In the genomic region with DNA sequence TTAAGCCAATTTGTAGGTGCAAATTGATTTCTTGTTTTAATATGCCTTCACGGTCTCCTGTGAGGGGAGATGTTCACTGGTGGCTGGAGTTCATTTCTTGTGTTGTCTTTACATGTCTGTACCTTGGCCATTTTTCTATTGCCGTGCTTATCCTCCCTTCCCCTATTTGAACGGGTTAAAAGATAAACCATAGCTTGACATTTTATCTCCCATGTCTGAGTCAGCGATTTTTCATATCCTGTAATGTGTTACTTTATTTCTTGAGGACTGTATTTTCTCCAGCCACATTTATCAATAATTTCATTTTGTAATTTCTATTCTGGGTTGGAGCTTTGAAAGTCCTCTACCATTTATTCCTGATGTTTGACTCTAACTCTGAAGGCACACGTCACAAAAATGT, we compare ENCODE assay signal across 25 mouse cellular contexts.
"Had no signal": no experiment of that assay in that cellular context is flagged by ENCODE, and none has a peak within 500 bp of the region (broad histone marks: within the 10 kb centered on the region; RNA-seq: fewer than 3 reads in every experiment).

No protein-coding gene starts in this region.

- H3K4me3 ChIP-seq: embryonic facial prominence, embryonic 10.5 days; embryonic facial prominence, embryonic 12.5 days; embryonic facial prominence, embryonic 13.5 days; embryonic facial prominence, embryonic 15.5 days; erythroblast, embryonic 14.5 days; forebrain, embryonic 10.5 days; forebrain, embryonic 12.5 days; forebrain, embryonic 13.5 days; forebrain, embryonic 15.5 days; gastrocnemius, adult 2 months; heart, adult 2 months had no signal

- H3K27me3 ChIP-seq: embryonic facial prominence, embryonic 12.5 days; embryonic facial prominence, embryonic 13.5 days; embryonic facial prominence, embryonic 15.5 days; forebrain, embryonic 12.5 days; forebrain, embryonic 13.5 days; forebrain, embryonic 15.5 days had no signal

- DNase-seq: cerebellum, adult 9-11 months; cerebellum, postnatal 10 days; cerebellum, postnatal 14 days; cerebellum, postnatal 25 days; cerebellum, postnatal 36 days; embryo, embryonic 11 days; forebrain, postnatal 0 days; gastrocnemius, adult 2 months; gastrocnemius, postnatal 10 days; gastrocnemius, postnatal 14 days; gastrocnemius, postnatal 25 days; gastrocnemius, postnatal 36 days; heart, adult 18-20 months; heart, adult 2 months had no signal

- H3K36me3 ChIP-seq: embryonic facial prominence, embryonic 10.5 days; embryonic facial prominence, embryonic 12.5 days; embryonic facial prominence, embryonic 13.5 days; embryonic facial prominence, embryonic 15.5 days; forebrain, embryonic 10.5 days; forebrain, embryonic 12.5 days; forebrain, embryonic 15.5 days had no signal

- ATAC-seq: forebrain, embryonic 13.5 days; forebrain, embryonic 14.5 days; forebrain, embryonic 15.5 days; forebrain, embryonic 16.5 days; forebrain, postnatal 0 days had no signal

- H3K4me2 ChIP-seq: embryonic facial prominence, embryonic 12.5 days; embryonic facial prominence, embryonic 13.5 days; embryonic facial prominence, embryonic 15.5 days; forebrain, embryonic 12.5 days; forebrain, embryonic 13.5 days; forebrain, embryonic 15.5 days had no signal

- H3K27ac ChIP-seq: embryonic facial prominence, embryonic 10.5 days; embryonic facial prominence, embryonic 12.5 days; embryonic facial prominence, embryonic 13.5 days; embryonic facial prominence, embryonic 15.5 days; forebrain, embryonic 10.5 days; forebrain, embryonic 12.5 days; forebrain, embryonic 13.5 days; forebrain, embryonic 15.5 days; gastrocnemius, adult 2 months; heart, adult 2 months had no signal

- H3K9me3 ChIP-seq: embryonic facial prominence, embryonic 10.5 days; embryonic facial prominence, embryonic 12.5 days; embryonic facial prominence, embryonic 13.5 days; embryonic facial prominence, embryonic 15.5 days; forebrain, embryonic 10.5 days; forebrain, embryonic 12.5 days; forebrain, embryonic 13.5 days; forebrain, embryonic 15.5 days had no signal

- H3K9ac ChIP-seq: embryonic facial prominence, embryonic 12.5 days; embryonic facial prominence, embryonic 13.5 days; embryonic facial prominence, embryonic 15.5 days; forebrain, embryonic 12.5 days; forebrain, embryonic 13.5 days; forebrain, embryonic 15.5 days; forebrain, postnatal 0 days had no signal

- H3K4me1 ChIP-seq: embryonic facial prominence, embryonic 10.5 days; embryonic facial prominence, embryonic 12.5 days; embryonic facial prominence, embryonic 13.5 days; embryonic facial prominence, embryonic 15.5 days; forebrain, embryonic 10.5 days; forebrain, embryonic 12.5 days; forebrain, embryonic 13.5 days; forebrain, embryonic 15.5 days had no signal
